Comparison of ENCODE assay signal across 9 mouse cellular contexts in genomic region chr2:168902634-168903033, GRCm38 (mm10). TPM values are rescaled to one million over a fixed set of nuclear protein-coding genes. Genes with fewer than 3 reads are reported as not detected.
DNase-seq lines count a peak whose midpoint lies in the region; ATAC-seq and TF ChIP-seq lines count a peak whose summit lies in the region.
"Had no signal": no experiment of that assay in that cellular context is flagged by ENCODE, and none has a peak within 500 bp of the region (broad histone marks: within the 10 kb centered on the region; RNA-seq: fewer than 3 reads in every experiment).

No protein-coding gene starts in this region.

- no peaks in the 10 kb centered on the region for H3K27me3 ChIP-seq in heart, adult 2 months (ENCODE audit: control insufficient read depth, insufficient read depth, low read length)
- H3K27me3 ChIP-seq in spleen, adult 2 months (ENCODE audit: control insufficient read depth, insufficient read depth, low read length) = no peaks in the 10 kb centered on the region
- H3K27me3 ChIP-seq in heart, embryonic 12.5 days (replicated peaks) = peaks cover 11% of the 10 kb centered on the region
- H3K27me3 ChIP-seq: limb, embryonic 12.5 days had no signal

- no peaks in the 10 kb centered on the region for H3K79me2 ChIP-seq in heart, adult 2 months (replicated peaks; ENCODE audit: control insufficient read depth, insufficient read depth, low read length)

- no peak overlapping the region for H3K9ac ChIP-seq in heart, adult 2 months (ENCODE audit: low read depth, low read length)
- no peak overlapping the region for H3K9ac ChIP-seq in heart, embryonic 12.5 days
- H3K9ac ChIP-seq: limb, embryonic 12.5 days had no signal

- peak in 1 of 2 experiments; percentile 43 for DNase-seq in heart, adult 2 months
- no peak for DNase-seq in heart, adult 11 months
- peak; percentile 25 for DNase-seq in right cerebral cortex, adult 18-20 months
- DNase-seq in right cerebral cortex, postnatal 36 days (ENCODE audit: low spot score in 2 of 2) = no peak
- peak; percentile 65 for DNase-seq in adrenal gland, postnatal 10 days
- DNase-seq in kidney, postnatal 36 days = peak; percentile 25 to 83
- DNase-seq in spleen, adult 2 months (ENCODE audit: low read depth in 1 of 2, low spot score in 2 of 2) = peak in 1 of 2 experiments; percentile 29

- TF ChIP-seq EP300 in heart, adult 2 months (IDR thresholded peaks at IDR 0.05; ENCODE audit: insufficient read depth, low read depth, low read length) = no peak

- no peaks in the 10 kb centered on the region for H3K36me3 ChIP-seq in heart, adult 2 months (ENCODE audit: control insufficient read depth, insufficient read depth, low read length)
- no peaks in the 10 kb centered on the region for H3K36me3 ChIP-seq in spleen, adult 2 months (ENCODE audit: control insufficient read depth, insufficient read depth, low read length)
- H3K36me3 ChIP-seq in heart, embryonic 12.5 days = no peaks in the 10 kb centered on the region

- H3K4me2 ChIP-seq in heart, embryonic 12.5 days = no peak overlapping the region
- H3K4me2 ChIP-seq: limb, embryonic 12.5 days had no signal

- intact Hi-C loops in heart, adult 2 months (cut with DNase I) = no loop called here

- TF ChIP-seq POLR2A in heart, adult 2 months (IDR thresholded peaks at IDR 0.05; ENCODE audit: insufficient read depth, low read depth, low read length) = no peak
- TF ChIP-seq POLR2A in spleen, adult 2 months (IDR thresholded peaks at IDR 0.05; ENCODE audit: low read depth, low read length) = no peak

- H3K9me3 ChIP-seq in heart, embryonic 12.5 days (replicated peaks) = 0 out of 2 replicates have a peak, but pooled peaks cover 6% of the 10 kb centered on the region
- H3K9me3 ChIP-seq: limb, embryonic 12.5 days had no signal

- no peaks in the 10 kb centered on the region for H3K4me1 ChIP-seq in heart, adult 2 months (ENCODE audit: control insufficient read depth, insufficient read depth, low read length)
- no peaks in the 10 kb centered on the region for H3K4me1 ChIP-seq in spleen, adult 2 months (ENCODE audit: control insufficient read depth, insufficient read depth, insufficient read length)
- peaks cover 10% of the 10 kb centered on the region; the same call in 1 of the 2 replicates for H3K4me1 ChIP-seq in heart, embryonic 12.5 days (replicated peaks)

- TF ChIP-seq CTCF in heart, adult 2 months (IDR thresholded peaks at IDR 0.05) = peak; percentile 87
- peak; percentile 77; the same call in 1 of the 2 replicates for TF ChIP-seq CTCF in spleen, adult 2 months (IDR thresholded peaks at IDR 0.05; ENCODE audit: extremely low read depth, insufficient read depth, insufficient read length, insufficient replicate concordance)

- 26% methylated on average over 8 of the region's 8 CpGs for WGBS in heart, adult 2 months
- WGBS in spleen, adult 2 months = 12% methylated on average over 8 of the region's 8 CpGs
- WGBS in heart, embryonic 12.5 days = 21% methylated on average over 8 of the region's 8 CpGs

- H3K27ac ChIP-seq in heart, adult 2 months = no peak overlapping the region
- H3K27ac ChIP-seq in spleen, adult 2 months (ENCODE audit: insufficient read depth, low read length) = no peak overlapping the region
- no peak overlapping the region for H3K27ac ChIP-seq in heart, embryonic 12.5 days (ENCODE audit: poor library complexity, severe bottlenecking)
- H3K27ac ChIP-seq: limb, embryonic 12.5 days had no signal

- H3K4me3 ChIP-seq in heart, adult 2 months = no peak overlapping the region
- H3K4me3 ChIP-seq in spleen, adult 2 months (ENCODE audit: extremely low read depth, insufficient read depth, insufficient read length) = no peak overlapping the region
- no peak overlapping the region for H3K4me3 ChIP-seq in heart, embryonic 12.5 days
- H3K4me3 ChIP-seq: limb, embryonic 12.5 days had no signal

- no peak for ATAC-seq in heart, embryonic 12.5 days (ENCODE audit: insufficient number of reproducible peaks, low FRiP score)

RNA-seq across cellular contexts. Expression of gene Zfp64, which starts 52.8 kb away (rescaled TPM):
- total RNA-seq in heart, adult 2 months (2021) = 1 to 10 TPM; 6.6 to 7.8 TPM
- 10.1 and 10.5 TPM in 2 replicates for polyA plus RNA-seq in heart, adult 2 months (2012; rRNA removed)
- 10 to 100 TPM; 15.7 to 19.7 TPM for total RNA-seq in adrenal gland, postnatal 10 days (2021)
- 21.3 and 25.3 TPM in 2 replicates for polyA plus RNA-seq in spleen, adult 2 months (2012; rRNA removed)
- 20.8 and 21.0 TPM in 2 replicates for polyA plus RNA-seq in heart, embryonic 12.5 days (2016; fragmentation: Nextera tagmentation; extraction: Ambion mirVana)

Comparison
In these comparisons a context has a peak if more than half of its experiments do, and no peak if none do; other contexts are left out.
1. DNase-seq: peak in right cerebral cortex, adult 18-20 months (single experiment), adrenal gland, postnatal 10 days (single experiment) and kidney, postnatal 36 days (2 of 2); none in heart, adult 11 months (single experiment) and right cerebral cortex, postnatal 36 days (0 of 2).